Mouse (Mus musculus): ENCODE measurements around the gene Rhov.

DNA sequence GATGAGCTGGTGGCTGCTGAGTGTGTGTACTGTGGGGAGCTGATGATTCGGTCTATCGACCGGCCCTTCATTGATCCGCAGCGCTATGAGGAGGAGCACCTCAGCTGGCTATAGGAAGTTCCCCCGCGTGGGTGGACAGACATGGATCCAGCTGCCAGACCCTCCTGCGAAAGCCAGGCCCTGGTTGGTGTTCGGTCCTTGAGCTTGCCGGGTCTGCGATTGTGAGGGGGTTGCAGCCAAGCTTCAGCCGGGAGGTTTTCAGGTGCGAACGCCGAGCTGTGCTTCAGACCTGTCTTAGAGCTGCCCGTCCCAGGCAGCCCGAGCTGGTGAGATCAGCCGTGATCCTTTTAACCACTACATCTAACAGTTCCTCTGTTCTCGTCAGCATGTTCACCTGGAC lies 26.4 kb upstream of the Rhov start:
- no peak for TF ChIP-seq CTCF (IDR thresholded peaks at IDR 0.05; ENCODE audit: control insufficient read depth, insufficient read depth, low read length)
- no peak for TF ChIP-seq POLR2A (IDR thresholded peaks at IDR 0.05; ENCODE audit: borderline replicate concordance, control insufficient read depth, low read depth, low read length)
